8 mouse cellular contexts compared by ENCODE assay signal in the genomic region with DNA sequence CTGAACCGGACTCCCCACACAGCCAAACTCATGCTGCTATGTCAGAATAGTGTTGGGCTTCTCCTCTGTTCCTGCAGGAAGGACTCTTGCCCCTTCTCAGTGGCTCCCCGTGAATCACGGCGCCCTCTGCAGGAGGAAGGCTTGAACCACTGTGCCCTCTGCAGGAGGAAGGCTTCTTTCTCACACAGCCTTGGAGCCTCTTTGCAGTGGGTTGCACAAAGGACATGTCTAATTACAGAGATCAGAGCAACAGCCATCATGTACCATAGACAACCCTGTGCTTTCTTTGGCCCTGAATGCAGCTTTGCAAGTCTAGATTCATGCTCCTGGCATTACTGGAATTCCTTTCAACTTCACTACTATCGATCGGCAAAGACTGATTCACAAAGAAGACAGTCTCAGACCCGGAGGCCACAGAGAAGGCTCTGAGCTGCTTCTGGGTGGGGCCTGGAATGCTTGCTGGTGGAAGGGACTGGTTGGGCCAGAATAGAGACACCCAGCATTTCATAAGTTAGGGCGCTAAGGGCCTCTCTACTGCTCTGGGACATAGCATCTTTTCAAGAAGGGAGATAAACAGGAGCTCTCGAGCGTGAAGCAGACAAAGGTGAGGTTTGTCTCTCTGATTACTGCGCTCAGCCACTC. TPM values are rescaled to one million over a fixed set of nuclear protein-coding genes. Genes with fewer than 3 reads are reported as not detected.
A peak's percentile ranks its signal among the peaks of the same experiment; 100 is the strongest.
DNase-seq lines count a peak whose midpoint lies in the region; ATAC-seq and TF ChIP-seq lines count a peak whose summit lies in the region.
"Had no signal": no experiment of that assay in that cellular context is flagged by ENCODE, and none has a peak within 500 bp of the region (broad histone marks: within the 10 kb centered on the region; RNA-seq: fewer than 3 reads in every experiment).

No protein-coding gene starts in this region.

- TF ChIP-seq POLR2A in cortical plate, adult 2 months (IDR thresholded peaks at IDR 0.05; ENCODE audit: extremely low read depth, insufficient read depth, low read length), result no peak

- DNase-seq in liver, result peak; percentile 64
- peak; percentile 83 for DNase-seq in NIH3T3 (ENCODE audit: low read depth)
- peak; percentile 57 for DNase-seq in induced T-regulatory cell, adult 2 months (ENCODE audit: low read depth)
- DNase-seq in thymus, postnatal 10 days (ENCODE audit: low spot score in 2 of 2), result peak; percentile 22 to 61

- no peaks in the 10 kb centered on the region for H3K9me3 ChIP-seq in liver, embryonic 12.5 days (replicated peaks)

- no peak overlapping the region for H3K9ac ChIP-seq in liver, embryonic 12.5 days

- H3K4me3 ChIP-seq in liver, embryonic 12.5 days, result no peak overlapping the region
- no peak overlapping the region for H3K4me3 ChIP-seq in cortical plate, adult 2 months (ENCODE audit: insufficient read depth, low read length)

- H3K36me3 ChIP-seq in liver, embryonic 12.5 days, result no peaks in the 10 kb centered on the region

- no peak overlapping the region for H3K27ac ChIP-seq in liver, embryonic 12.5 days
- no peak overlapping the region for H3K27ac ChIP-seq in cortical plate, adult 2 months (ENCODE audit: insufficient read depth, low read length)

- 53% methylated on average over 11 of the region's 11 CpGs for WGBS in liver, embryonic 12.5 days (ENCODE audit: insufficient replicate concordance)

- no peak overlapping the region for H3K4me2 ChIP-seq in liver, embryonic 12.5 days

- peaks cover 20% of the 10 kb centered on the region for H3K4me1 ChIP-seq in liver, embryonic 12.5 days
- H3K4me1 ChIP-seq in cortical plate, adult 2 months (ENCODE audit: control insufficient read depth, insufficient read depth, low read length), result peaks cover 2% of the 10 kb centered on the region; the same call in 1 of the 2 replicates

- no peak for ATAC-seq in liver, embryonic 12.5 days
- ATAC-seq in megakaryocyte, adult 5-6 weeks (ENCODE audit: poor library complexity, severe bottlenecking), result peak; percentile 29; the same call in 1 of the 2 replicates

- no peaks in the 10 kb centered on the region; the same call in 1 of the 2 replicates for H3K27me3 ChIP-seq in liver, embryonic 12.5 days (replicated peaks)

- peak; percentile 67 for TF ChIP-seq CTCF in cortical plate, adult 2 months (IDR thresholded peaks at IDR 0.05; ENCODE audit: extremely low read depth, insufficient read depth, low read length)

RNA-seq across cellular contexts. Expression of a gene that starts 29.0 kb away (rescaled TPM):
- polyA plus RNA-seq in liver, embryonic 12.5 days (2016; fragmentation: Nextera tagmentation; extraction: Ambion mirVana), result not detected in 2 replicates
- not detected in 2 replicates for polyA plus RNA-seq in cortical plate, adult 2 months (2012; rRNA removed)
- total RNA-seq in megakaryocyte, adult 5-6 weeks (2015), result not detected in 2 replicates
- not detected in 2 replicates for total RNA-seq in megakaryocyte, adult 5-6 weeks (2017)
- total RNA-seq: hematopoietic stem cell, adult 5-6 weeks had no signal
